Mouse (Mus musculus) duodenum, adult 2 months (tissue): ENCODE results near the gene D030056L22Rik. TPM values are rescaled to one million over a fixed set of nuclear protein-coding genes. Genes with fewer than 3 reads are reported as not detected.

Experiments
- polyA plus RNA-seq: library from polyadenylated mRNA; depleted of rRNA; stranded (reverse); fragments of >200 nt; gene quantifications from 2 replicates; pipeline ENCODE4 v1.2.3, GENCODE M21; 2012; ENCODE audit warnings: low replicate concordance; rRNA removed

The D030056L22Rik gene
- polyA plus RNA-seq, result 13.9 and 18.3 TPM in 2 replicates

DNA sequence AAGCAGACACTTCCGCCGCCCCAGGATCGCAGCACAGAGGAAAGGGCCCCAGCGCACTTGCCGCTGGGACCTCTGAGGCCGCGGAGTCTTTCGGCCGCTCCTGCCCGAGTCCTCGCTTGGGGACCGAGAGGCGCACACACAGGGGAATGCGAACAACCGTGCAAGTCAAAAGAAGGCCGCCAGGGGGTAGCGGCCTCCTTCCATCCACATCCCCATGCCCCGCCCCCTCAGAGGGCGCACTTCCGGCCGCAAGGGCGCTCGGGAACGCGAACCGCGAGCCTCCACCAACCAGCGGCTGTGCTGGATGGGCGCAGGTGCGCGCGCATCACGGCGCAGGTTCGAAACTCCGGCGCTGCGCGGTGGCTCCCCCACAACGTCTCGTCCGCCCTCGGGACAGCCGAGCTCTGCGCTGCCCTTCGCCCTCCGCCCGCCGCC is at the start of gene D030056L22Rik:
TSS of gene D030056L22Rik (plus strand) at position 328 of the 435 bp plus-strand sequence.

DNA sequence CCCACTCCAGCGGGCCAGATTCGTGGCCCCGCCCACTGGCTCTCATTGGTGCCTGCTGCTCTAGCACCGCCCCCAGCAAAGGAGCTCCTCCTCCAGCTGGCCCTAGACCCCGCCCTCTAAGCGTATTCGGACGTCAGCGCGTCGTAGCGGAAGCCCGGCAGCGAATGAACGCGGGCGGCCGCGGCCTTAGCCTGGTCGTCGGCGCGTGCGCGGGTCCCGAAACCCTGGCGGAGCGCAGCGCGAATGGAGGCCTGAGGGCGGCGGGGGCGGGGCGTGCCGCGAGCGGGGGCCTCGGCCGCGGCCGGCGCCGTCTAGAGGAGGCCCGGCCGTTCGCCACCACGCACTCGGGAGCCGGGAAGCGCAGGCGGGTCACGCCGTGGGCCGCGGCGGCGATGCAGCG is 42.4 kb upstream of the D030056L22Rik start, which contains the start of gene Carnmt1:
TSS of gene Carnmt1 (plus strand) at position 157 of the 400 bp plus-strand sequence.

DNA sequence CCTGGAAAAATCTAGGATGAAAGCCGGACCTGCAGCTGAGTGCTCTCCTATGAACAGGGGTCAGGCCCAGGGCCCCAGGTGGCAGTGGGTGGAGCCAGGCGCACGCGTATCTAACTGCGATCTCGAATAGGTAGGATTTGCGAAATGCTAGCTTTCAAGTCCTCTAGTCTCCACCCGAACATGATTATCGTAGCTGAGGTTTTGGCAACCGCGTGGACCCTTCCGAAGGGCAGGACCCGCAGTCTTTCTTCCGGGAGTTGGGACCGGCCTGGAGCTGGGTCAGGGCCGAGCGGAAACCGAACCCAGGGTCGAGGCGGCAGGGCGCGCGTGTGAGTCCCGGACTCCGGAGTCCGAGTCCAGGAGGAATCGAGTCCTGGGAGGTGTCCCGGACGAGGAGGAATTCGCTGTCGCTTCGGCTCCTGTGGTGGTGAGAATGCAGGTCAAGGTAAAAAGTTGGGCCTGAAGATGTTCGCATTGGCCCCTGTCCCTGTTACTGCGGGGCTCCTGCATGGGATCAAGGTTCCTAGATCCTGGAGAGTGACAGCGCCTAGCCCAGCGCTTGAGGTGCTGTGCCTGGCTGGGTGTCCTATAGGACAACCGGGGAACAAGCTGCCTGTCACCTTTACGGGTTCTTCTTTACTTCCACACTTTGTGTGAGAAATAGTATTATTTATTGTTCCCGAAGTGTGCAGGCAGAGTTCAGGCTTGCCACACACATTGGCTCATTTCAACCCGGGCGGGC is 36.8 kb downstream of the D030056L22Rik start, which contains the start of gene Trpm6:
TSS of gene Trpm6 (plus strand) at position 386 of the 742 bp plus-strand sequence.

Other genes starting within 250 kb of the D030056L22Rik start
- gene Ostf1, start 81.4 kb upstream of the D030056L22Rik start, polyA plus RNA-seq, result 48.6 and 67.7 TPM in 2 replicates
- gene Nmrk1, start 81.2 kb upstream of the D030056L22Rik start, polyA plus RNA-seq, result 3.1 and 3.5 TPM in 2 replicates
- 3.7 and 4.1 TPM in 2 replicates for gene Carnmt1, start 42.4 kb upstream of the D030056L22Rik start, polyA plus RNA-seq
- gene Trpm6, start 36.8 kb downstream of the D030056L22Rik start, polyA plus RNA-seq, result 0.02 TPM in 1 of 2 replicates, not detected in the other